Mouse (Mus musculus) intestine, embryonic 16.5 days (tissue): ENCODE measurements around the gene Smim1. TPM values are rescaled to one million over a fixed set of nuclear protein-coding genes. Genes with fewer than 3 reads are reported as not detected.

Source experiments
- ATAC-seq: fragments of 200-750 bp; cut with Nextera tagmentation; 2 replicates; pipeline ENCODE4 v1.8.0; 2017; ENCODE audit warnings: moderate TSS enrichment, moderate library complexity
- H3K27ac ChIP-seq: fragments of 300-500 bp; sonication (generic); 2 replicates; pipeline ENCODE4 v1.5.1; 2014; ENCODE audit warnings: mild to moderate bottlenecking, low read length
- H3K27me3 ChIP-seq: fragments of 300-500 bp; sonication (generic); replicated peaks from 2 replicates; pipeline ENCODE4 v1.6.1; 2014; ENCODE audit warnings: low read length, control low read depth, mixed read lengths; ENCODE audit not compliant: control insufficient read depth, insufficient read depth
- H3K36me3 ChIP-seq: fragments of 300-500 bp; sonication (generic); 2 replicates; pipeline ENCODE4 v1.6.1; 2014; ENCODE audit warnings: low read length, control low read depth; ENCODE audit not compliant: control insufficient read depth, insufficient read depth
- H3K4me1 ChIP-seq: fragments of 300-500 bp; sonication (generic); 2 replicates; pipeline ENCODE4 v1.6.1; 2014; ENCODE audit warnings: low read length, control low read depth, mixed read lengths; ENCODE audit not compliant: control insufficient read depth, insufficient read depth
- H3K4me2 ChIP-seq: fragments of 300-500 bp; sonication (generic); 2 replicates; pipeline ENCODE4 v1.6.1; 2014; ENCODE audit warnings: low read depth, low read length, control low read depth
- H3K4me3 ChIP-seq: fragments of 300-500 bp; sonication (generic); 2 replicates; pipeline ENCODE4 v1.5.1; 2014; ENCODE audit warnings: mild to moderate bottlenecking, low read length
- H3K9ac ChIP-seq: fragments of 300-500 bp; sonication (generic); 2 replicates; pipeline ENCODE4 v1.6.1; 2014; ENCODE audit warnings: low read depth, low read length
- H3K9me3 ChIP-seq: fragments of 300-500 bp; sonication (generic); 2 replicates; pipeline ENCODE4 v1.6.1; 2016; ENCODE audit warnings: low read length, control low read depth; ENCODE audit not compliant: control insufficient read depth
- WGBS: fragments of 180-500 bp; shearing (Covaris S2); extraction: QIAGEN DNeasy Blood & Tissue Kit; methylation state at CpG from one replicate; pipeline ENCODE4 v1.1.7; 2014; 5-methylcytosine and 5-hydroxymethylcytosine counted together
- polyA plus RNA-seq: library from polyadenylated mRNA; unstranded; fragments of >200 nt; fragmentation: Nextera tagmentation; extraction: Ambion mirVana; gene quantifications from 2 replicates; pipeline ENCODE4 v1.2.1, GENCODE M21; 2015

Smim1 gene
- polyA plus RNA-seq, 1 experiment from 2014 or later: 183 TPM

GRCm38 (mm10) chr4:153974431-153975291 is 51.4 kb downstream of the Smim1 start, which contains the start of the genes Dffb and Cep104:
Gene Dffb (minus strand): TSS chr4:153975126.
Gene Cep104 (plus strand): TSS chr4:153975194.
- WGBS: under 1% methylated on average over 68 of the region's 68 CpGs
- H3K4me1 ChIP-seq: peaks cover 11% of the 10 kb centered on the region
- H3K27ac ChIP-seq: peak within 1 kb of the TSS; percentile 52
- H3K9ac ChIP-seq: peak within 1 kb of the TSS; percentile 80
- H3K9me3 ChIP-seq: no peaks in the 10 kb centered on the region
- ATAC-seq: peak; percentile 98
- peak within 1 kb of the TSS; percentile 78 for H3K4me2 ChIP-seq
- no peaks in the 10 kb centered on the region for H3K27me3 ChIP-seq
- H3K36me3 ChIP-seq: peaks cover under 1% of the 10 kb centered on the region; the same call in 1 of the 2 replicates
- H3K4me3 ChIP-seq: peak within 1 kb of the TSS; percentile 91

Other genes starting within 250 kb of the Smim1 start
- gene A430005L14Rik, start 69.0 kb downstream of the Smim1 start, polyA plus RNA-seq: 61.8 and 67.4 TPM in 2 replicates
- 14.6 and 18.6 TPM in 2 replicates for gene Dffb, start 51.1 kb downstream of the Smim1 start, polyA plus RNA-seq
- gene Cep104, start 51.0 kb downstream of the Smim1 start, polyA plus RNA-seq: 9.3 and 10.6 TPM in 2 replicates
- gene Lrrc47, start 14.5 kb downstream of the Smim1 start, polyA plus RNA-seq: 10.1 and 15.2 TPM in 2 replicates
- gene Ccdc27, start 16.4 kb upstream of the Smim1 start, polyA plus RNA-seq: not detected in 2 replicates
- 0.11 and 0.12 TPM in 2 replicates for gene Trp73, start 114.0 kb upstream of the Smim1 start, polyA plus RNA-seq
- 29.3 and 30.1 TPM in 2 replicates for gene Wrap73, start 116.1 kb upstream of the Smim1 start, polyA plus RNA-seq
- gene Tprgl, start 134.4 kb upstream of the Smim1 start, polyA plus RNA-seq: 87.9 and 93.9 TPM in 2 replicates
- gene Megf6, start 144.5 kb upstream of the Smim1 start, polyA plus RNA-seq: 10.3 and 12.0 TPM in 2 replicates